Mouse (Mus musculus) embryonic facial prominence, embryonic 12.5 days (tissue): Measurements from ENCODE around the gene Znrf3. TPM values are rescaled to one million over a fixed set of nuclear protein-coding genes. Genes with fewer than 3 reads are reported as not detected.
"Not testable (repeated sequence)": the region's sequence is repeated elsewhere in the genome, so short reads cannot be mapped to it uniquely, and the experiment has no call there.

Experiments used
- ATAC-seq: fragments of 200-750 bp; cut with Nextera tagmentation; 2 replicates; pipeline ENCODE4 v1.8.0; 2017; ENCODE audit not compliant: insufficient number of reproducible peaks, insufficient read depth, low FRiP score, low TSS enrichment
- H3K27ac ChIP-seq: fragments of 300-500 bp; sonication (generic); 2 replicates; pipeline ENCODE4 v1.5.1; 2016; ENCODE audit warnings: mild to moderate bottlenecking
- H3K27me3 ChIP-seq: fragments of 300-500 bp; sonication (generic); 2 replicates; pipeline ENCODE4 v1.6.1; 2016; ENCODE audit warnings: mild to moderate bottlenecking, moderate library complexity
- H3K36me3 ChIP-seq: fragments of 300-500 bp; sonication (generic); 2 replicates; pipeline ENCODE4 v1.6.1; 2016; ENCODE audit warnings: mild to moderate bottlenecking
- H3K4me1 ChIP-seq: fragments of 300-500 bp; sonication (generic); 2 replicates; pipeline ENCODE4 v1.6.1; 2016
- H3K4me2 ChIP-seq: fragments of 300-500 bp; sonication (generic); replicated peaks from 2 replicates; pipeline ENCODE4 v1.6.1; 2016; ENCODE audit warnings: mild to moderate bottlenecking, moderate library complexity
- H3K4me3 ChIP-seq: fragments of 300-500 bp; sonication (generic); 2 replicates; pipeline ENCODE4 v1.5.1; 2016; ENCODE audit warnings: mild to moderate bottlenecking
- H3K9ac ChIP-seq: fragments of 300-500 bp; sonication (generic); 2 replicates; pipeline ENCODE4 v1.6.1; 2016; ENCODE audit warnings: mild to moderate bottlenecking, moderate library complexity
- H3K9me3 ChIP-seq: fragments of 300-500 bp; sonication (generic); 2 replicates; pipeline ENCODE4 v1.6.1; 2016; ENCODE audit warnings: mild to moderate bottlenecking, moderate library complexity
- WGBS: fragments of 180-500 bp; shearing (Covaris S2); methylation state at CpG from one replicate; pipeline ENCODE4 v1.1.7; 2016; 5-methylcytosine and 5-hydroxymethylcytosine counted together
- polyA plus RNA-seq: library from polyadenylated mRNA; unstranded; fragments of >200 nt; fragmentation: Nextera tagmentation; extraction: Ambion mirVana; gene quantifications from 2 replicates; pipeline ENCODE4 v1.2.1, GENCODE M21; 2016

The Znrf3 gene
- polyA plus RNA-seq, result 11.4 and 12.2 TPM in 2 replicates

DNA sequence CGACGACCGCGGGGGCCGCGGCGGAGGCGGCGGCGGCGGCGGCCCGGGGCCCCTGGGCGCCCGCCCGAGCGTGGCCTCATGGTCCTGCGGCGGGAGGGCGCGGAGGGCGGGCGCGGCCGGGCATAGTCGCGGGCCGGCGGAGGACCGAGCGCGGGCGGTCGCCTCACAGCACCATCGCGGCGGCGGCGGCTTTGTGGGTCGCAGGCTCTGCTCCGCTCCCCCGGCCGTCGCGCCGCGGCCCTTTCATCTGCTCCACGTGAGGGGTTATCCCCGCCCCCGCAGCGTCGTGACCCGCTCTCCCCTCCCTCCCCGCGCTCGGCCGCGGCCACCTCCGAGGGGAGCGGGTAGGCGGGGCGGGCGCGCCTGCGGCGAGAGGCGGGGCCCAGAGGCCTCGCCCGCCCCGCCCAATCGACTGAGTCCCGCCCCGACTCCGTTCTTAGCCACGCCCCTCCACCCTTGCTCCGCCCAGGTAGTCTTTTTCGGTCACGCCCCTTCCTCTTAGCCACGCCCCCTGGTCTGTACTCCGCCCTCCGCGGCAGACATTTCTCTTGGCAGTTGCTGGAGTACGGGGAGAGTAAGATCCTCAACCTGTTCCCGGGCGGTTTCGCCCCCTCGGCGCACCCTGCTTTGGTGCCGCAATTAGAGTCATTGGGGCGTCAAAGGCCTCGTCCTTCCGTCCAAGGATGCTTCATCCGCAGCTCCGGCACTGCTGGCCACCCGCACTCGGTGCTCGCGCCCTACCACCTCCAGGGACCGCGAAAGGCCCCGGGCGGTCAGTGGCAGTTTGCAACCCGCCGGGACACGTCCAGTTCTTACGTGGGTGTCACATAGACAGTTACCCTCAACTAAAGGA lies at the start of gene Znrf3:
TSS of gene Znrf3 (minus strand) at position 249 of the 853 bp plus-strand sequence.
- peak within 1 kb of the TSS; percentile 88 for H3K9ac ChIP-seq
- under 1% methylated on average over 75 of the region's 106 CpGs for WGBS

DNA sequence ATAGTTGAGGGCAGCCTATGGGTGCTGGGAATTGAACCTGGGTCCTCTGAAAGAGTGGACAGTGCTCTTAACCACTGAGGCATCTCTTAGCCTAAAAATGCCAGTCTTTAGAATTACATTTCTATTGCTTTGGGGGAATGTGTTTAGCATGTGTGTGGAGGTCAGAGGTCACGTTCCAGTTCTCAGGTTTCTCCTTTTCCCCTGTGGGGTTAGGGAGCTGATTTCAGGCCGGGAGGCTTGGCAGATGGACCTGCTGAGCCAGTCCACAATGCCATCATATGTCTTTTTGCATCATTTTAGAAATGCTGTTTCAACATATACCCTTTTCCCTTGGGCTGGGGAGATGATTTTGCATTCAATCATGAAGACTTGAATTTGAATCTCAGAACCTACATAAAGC lies 49.2 kb upstream of the Znrf3 start:
- Histone ChIP-seq H3K4me2 (no peak overlapping the region), H3K36me3 (no peaks in the 10 kb centered on the region), H3K9ac (no peak overlapping the region), H3K4me3 (no peak overlapping the region), H3K27me3 (no peaks in the 10 kb centered on the region), H3K9me3 (no peaks in the 10 kb centered on the region), H3K27ac (no peak overlapping the region), H3K4me1 (no peaks in the 10 kb centered on the region)
- no peak for ATAC-seq
- WGBS, result 23% methylated on average over 2 of the region's 2 CpGs

More for the DNA sequence above, at the start of gene Znrf3:
- no peaks in the 10 kb centered on the region for H3K9me3 ChIP-seq
- H3K4me1 ChIP-seq, result peaks cover 22% of the 10 kb centered on the region
- H3K27me3 ChIP-seq, result no peaks in the 10 kb centered on the region
- peak; percentile 82 for ATAC-seq
- H3K4me2 ChIP-seq, result peak within 1 kb of the TSS; percentile 97
- H3K4me3 ChIP-seq, result peak within 1 kb of the TSS; percentile 91
- no peaks in the 10 kb centered on the region for H3K36me3 ChIP-seq
- H3K27ac ChIP-seq, result peak within 1 kb of the TSS; percentile 70; the same call in 1 of the 2 replicates

- no peak overlapping the region for H3K9ac ChIP-seq
- no peaks in the 10 kb centered on the region for H3K4me1 ChIP-seq
- no peaks in the 10 kb centered on the region for H3K9me3 ChIP-seq
- H3K36me3 ChIP-seq, result no peaks in the 10 kb centered on the region
- no peak for ATAC-seq
- no peak overlapping the region for H3K4me2 ChIP-seq
- H3K4me3 ChIP-seq, result no peak overlapping the region
- 51% methylated on average over 7 of the region's 7 CpGs for WGBS
- H3K27me3 ChIP-seq, result no peaks in the 10 kb centered on the region
- H3K27ac ChIP-seq, result no peak overlapping the region
These were observed 47.3 kb upstream of the Znrf3 start for GRCm38 (mm10) chr11:5491912-5492311.

GRCm38 (mm10) chr11:5490989-5491656 lies 46.5 kb upstream of the Znrf3 start:
- Histone ChIP-seq H3K27ac (no peak overlapping the region), H3K9ac (no peak overlapping the region), H3K9me3 (no peaks in the 10 kb centered on the region), H3K4me1 (no peaks in the 10 kb centered on the region), H3K36me3 (no peaks in the 10 kb centered on the region), H3K4me2 (no peak overlapping the region), H3K27me3 (no peaks in the 10 kb centered on the region), H3K4me3 (no peak overlapping the region)
- 76% methylated on average over 10 of the region's 10 CpGs for WGBS
- ATAC-seq, result no peak

DNA sequence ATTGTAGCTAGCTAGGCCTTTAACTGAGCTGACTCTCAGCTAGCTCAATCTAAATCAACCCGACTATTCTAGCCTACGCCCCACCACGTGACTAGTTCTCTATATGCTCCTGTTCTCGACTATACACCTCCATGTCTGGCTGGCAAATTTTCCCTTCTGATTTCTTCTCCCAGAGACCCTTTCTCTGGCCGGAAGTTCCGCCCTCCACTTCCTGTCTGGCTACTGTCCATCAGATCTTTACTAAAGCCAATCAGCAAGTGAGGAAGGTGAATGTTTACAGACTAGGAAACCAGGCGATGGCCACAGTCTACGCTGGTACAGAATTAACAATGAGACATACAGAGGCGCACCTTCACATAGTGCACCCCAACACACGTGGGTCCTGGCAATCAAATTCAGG lies 44.8 kb upstream of the Znrf3 start:
- H3K27ac ChIP-seq, ATAC-seq, H3K4me1 ChIP-seq, H3K36me3 ChIP-seq, H3K4me2 ChIP-seq, H3K4me3 ChIP-seq, H3K9me3 ChIP-seq, H3K27me3 ChIP-seq, H3K9ac ChIP-seq: not testable (repeated sequence)
- 86% methylated on average over 10 of the region's 10 CpGs for WGBS

DNA sequence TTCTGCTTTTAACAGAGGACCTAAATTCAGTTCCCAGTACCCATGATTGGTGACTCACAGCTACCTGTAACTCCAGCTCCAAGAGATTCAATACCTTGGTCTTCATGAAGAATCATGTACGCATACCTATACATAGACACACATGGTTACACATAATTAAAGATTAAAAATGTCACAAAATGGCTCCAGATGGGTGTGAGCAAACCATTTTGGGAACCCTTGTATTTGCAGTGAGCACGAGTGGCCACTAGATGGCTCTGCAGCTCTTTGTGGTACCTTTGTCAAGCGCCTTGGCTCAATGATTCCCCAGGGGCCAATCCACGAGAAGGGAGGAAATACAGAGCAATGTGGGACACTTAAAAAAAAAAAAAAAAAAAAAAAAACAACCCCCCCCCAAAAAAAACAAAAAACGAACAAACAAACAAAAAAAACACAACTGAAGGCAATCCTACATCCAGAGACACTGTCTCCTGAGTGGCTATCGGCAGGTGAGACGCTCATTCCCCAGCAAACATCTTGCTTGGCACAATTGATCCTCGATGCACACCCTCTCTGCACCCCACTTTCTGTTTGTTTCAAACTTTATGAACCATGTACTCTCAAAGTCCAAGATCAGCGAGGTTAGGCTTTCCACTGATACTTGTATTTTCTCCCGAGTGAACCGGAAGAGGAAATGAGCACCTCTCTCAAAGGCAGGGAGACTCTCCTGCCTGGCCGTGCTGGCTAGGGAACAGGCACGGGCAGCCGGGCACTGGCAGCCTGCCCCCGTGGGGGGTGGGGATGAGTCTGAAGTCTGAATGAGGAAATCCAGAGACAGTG lies 40.8 kb upstream of the Znrf3 start:
- no peaks in the 10 kb centered on the region for H3K4me1 ChIP-seq
- H3K27ac ChIP-seq, result no peak overlapping the region
- H3K9me3 ChIP-seq, result no peaks in the 10 kb centered on the region
- peak overlapping the region; percentile 55 for H3K4me2 ChIP-seq
- 15% methylated on average over 15 of the region's 15 CpGs for WGBS
- peak; percentile 35; the same call in 1 of the 2 replicates for ATAC-seq
- no peaks in the 10 kb centered on the region for H3K27me3 ChIP-seq
- H3K9ac ChIP-seq, result peak overlapping the region; percentile 40; the same call in 1 of the 2 replicates
- no peaks in the 10 kb centered on the region for H3K36me3 ChIP-seq
- H3K4me3 ChIP-seq, result peak overlapping the region; percentile 35

- H3K4me3 ChIP-seq, result no peak overlapping the region
- no peaks in the 10 kb centered on the region for H3K36me3 ChIP-seq
- 88% methylated on average over 13 of the region's 13 CpGs for WGBS
- no peak for ATAC-seq
- H3K27ac ChIP-seq, result no peak overlapping the region
- no peaks in the 10 kb centered on the region for H3K9me3 ChIP-seq
- H3K4me2 ChIP-seq, result no peak overlapping the region
- H3K4me1 ChIP-seq, result no peaks in the 10 kb centered on the region
- H3K27me3 ChIP-seq, result no peaks in the 10 kb centered on the region
- H3K9ac ChIP-seq, result no peak overlapping the region
These were observed 37.9 kb upstream of the Znrf3 start for GRCm38 (mm10) chr11:5482581-5482980.

DNA sequence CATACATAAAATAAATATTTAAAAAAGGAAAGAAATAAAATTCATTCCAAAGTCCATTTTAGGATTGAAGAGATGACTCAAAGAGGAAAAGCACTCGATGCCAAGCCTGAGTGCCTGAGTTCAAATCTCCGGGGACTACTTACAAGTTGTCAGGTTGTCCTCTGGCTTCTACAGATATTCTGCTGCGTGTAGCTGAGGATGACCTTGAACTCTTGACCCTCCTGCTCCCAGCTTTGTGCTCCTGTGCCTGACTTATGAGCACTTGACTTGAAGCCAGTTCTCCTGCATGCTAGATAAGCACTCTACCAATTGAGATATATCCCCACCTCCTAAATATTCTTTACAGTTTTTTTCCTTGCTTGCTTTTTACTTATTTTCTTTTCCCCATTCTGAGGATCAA lies 34.2 kb upstream of the Znrf3 start:
- no peak for ATAC-seq
- Histone ChIP-seq H3K4me2 (no peak overlapping the region), H3K9ac (no peak overlapping the region), H3K4me3 (no peak overlapping the region), H3K9me3 (no peaks in the 10 kb centered on the region), H3K4me1 (no peaks in the 10 kb centered on the region), H3K27ac (no peak overlapping the region), H3K27me3 (no peaks in the 10 kb centered on the region), H3K36me3 (no peaks in the 10 kb centered on the region)
- 82% methylated on average over 3 of the region's 3 CpGs for WGBS

GRCm38 (mm10) chr11:5478193-5478592 lies 33.5 kb upstream of the Znrf3 start:
- no peaks in the 10 kb centered on the region for H3K27me3 ChIP-seq
- no peak for ATAC-seq
- H3K9ac ChIP-seq, result no peak overlapping the region
- no peaks in the 10 kb centered on the region for H3K4me1 ChIP-seq
- WGBS, result 85% methylated on average over 7 of the region's 7 CpGs
- no peak overlapping the region for H3K27ac ChIP-seq
- H3K4me3 ChIP-seq, result no peak overlapping the region
- no peaks in the 10 kb centered on the region for H3K9me3 ChIP-seq
- no peak overlapping the region for H3K4me2 ChIP-seq
- H3K36me3 ChIP-seq, result no peaks in the 10 kb centered on the region

DNA sequence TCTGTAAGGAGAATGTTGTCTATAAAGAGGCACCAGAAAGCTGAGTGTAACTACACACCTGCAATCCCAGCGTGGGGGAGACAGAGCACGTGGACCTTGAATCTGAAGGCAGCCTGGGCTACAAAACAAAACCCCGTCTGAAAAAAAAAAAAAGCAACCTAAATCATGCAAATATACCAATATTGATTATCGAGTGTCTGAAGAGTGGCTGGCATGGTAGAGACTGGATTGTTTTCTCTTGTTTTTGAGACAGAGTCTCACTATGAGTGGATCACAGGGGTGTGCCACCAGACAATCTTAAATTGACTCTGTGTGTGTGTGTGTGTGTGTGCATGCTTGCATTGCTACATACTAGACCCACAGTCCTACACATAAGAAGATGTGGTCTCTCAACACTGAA lies 32.2 kb upstream of the Znrf3 start:
- Histone ChIP-seq H3K4me1 (no peaks in the 10 kb centered on the region), H3K27me3 (no peaks in the 10 kb centered on the region), H3K9ac (no peak overlapping the region), H3K27ac (no peak overlapping the region), H3K4me2 (no peak overlapping the region), H3K9me3 (no peaks in the 10 kb centered on the region), H3K4me3 (no peak overlapping the region), H3K36me3 (no peaks in the 10 kb centered on the region)
- 88% methylated on average over 4 of the region's 4 CpGs for WGBS
- ATAC-seq, result no peak

GRCm38 (mm10) chr11:5475556-5476118 lies 31.0 kb upstream of the Znrf3 start:
- not testable (repeated sequence) for H3K9me3 ChIP-seq, H3K9ac ChIP-seq, H3K27me3 ChIP-seq, ATAC-seq, H3K27ac ChIP-seq, H3K36me3 ChIP-seq, H3K4me2 ChIP-seq, H3K4me3 ChIP-seq, H3K4me1 ChIP-seq
- 94% methylated on average over 2 of the region's 2 CpGs for WGBS
